Mouse (Mus musculus): Measurements from ENCODE around the gene Ttll4.

The Ttll4 gene

DNA sequence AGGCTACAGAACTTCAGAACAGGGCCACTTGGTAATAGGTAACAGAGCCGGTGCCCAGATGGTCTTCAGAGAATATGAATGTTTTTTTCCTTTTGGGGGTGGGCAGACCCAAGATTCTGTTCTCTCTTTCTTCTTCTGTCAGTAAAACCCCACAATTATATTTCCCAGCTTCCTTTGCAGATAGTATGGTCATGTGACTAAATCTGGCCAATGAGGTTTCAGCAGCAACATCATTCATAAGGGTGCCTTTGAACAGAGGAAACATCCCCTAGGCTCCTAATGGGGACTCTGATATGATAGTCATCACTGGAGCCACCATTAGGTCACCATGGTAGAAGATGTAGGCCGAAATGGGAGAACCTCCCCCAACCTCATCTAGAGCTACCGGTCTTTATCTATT is 91.3 kb downstream of the Ttll4 start:
- DNase-seq (ENCODE audit: low read depth, low spot score) = no peak

All from forelimb bud, embryonic 11.5 days (tissue).